ENCODE assay signal across 8 mouse cellular contexts in genomic region chr10:82858032-82858680, GRCm38 (mm10). TPM values are rescaled to one million over a fixed set of nuclear protein-coding genes. Genes with fewer than 3 reads are reported as not detected.
DNase-seq lines count a peak whose midpoint lies in the region; ATAC-seq and TF ChIP-seq lines count a peak whose summit lies in the region.

No protein-coding gene starts in this region.

- H3K9ac ChIP-seq in embryonic facial prominence, embryonic 15.5 days: no peak overlapping the region; the same call in 1 of the 2 replicates
- H3K9ac ChIP-seq in intestine, postnatal 0 days (ENCODE audit: low read depth, low read length): peak overlapping the region; percentile 61; the same call in 1 of the 2 replicates
- peak overlapping the region; percentile 96 for H3K9ac ChIP-seq in midbrain, embryonic 11.5 days (ENCODE audit: low read length)

- no peaks in the 10 kb centered on the region for H3K9me3 ChIP-seq in embryonic facial prominence, embryonic 15.5 days (replicated peaks)
- H3K9me3 ChIP-seq in intestine, postnatal 0 days (ENCODE audit: control insufficient read depth): no peaks in the 10 kb centered on the region
- no peaks in the 10 kb centered on the region for H3K9me3 ChIP-seq in midbrain, embryonic 11.5 days (ENCODE audit: control insufficient read depth, low read length)

- ATAC-seq in embryonic facial prominence, embryonic 15.5 days (ENCODE audit: insufficient number of reproducible peaks, low FRiP score, low TSS enrichment, low read depth): no peak
- no peak for ATAC-seq in intestine, postnatal 0 days
- ATAC-seq in midbrain, embryonic 11.5 days (ENCODE audit: low FRiP score): no peak

- H3K4me3 ChIP-seq in layer of hippocampus, adult 2 months: peak overlapping the region; percentile 90
- H3K4me3 ChIP-seq in embryonic facial prominence, embryonic 15.5 days (replicated peaks): peak overlapping the region; percentile 69
- peak overlapping the region; percentile 68; the same call in 1 of the 2 replicates for H3K4me3 ChIP-seq in intestine, postnatal 0 days (ENCODE audit: low read depth, low read length)
- peak overlapping the region; percentile 73 for H3K4me3 ChIP-seq in midbrain, embryonic 11.5 days (ENCODE audit: low read depth, low read length)

- no peak for TF ChIP-seq CTCF in layer of hippocampus, adult 2 months (conservative IDR thresholded peaks at IDR 0.05)
- TF ChIP-seq CTCF in intestine, postnatal 0 days (IDR thresholded peaks at IDR 0.05; ENCODE audit: low read depth): no peak

- no peaks in the 10 kb centered on the region for H3K27me3 ChIP-seq in embryonic facial prominence, embryonic 15.5 days
- H3K27me3 ChIP-seq in intestine, postnatal 0 days (replicated peaks; ENCODE audit: control insufficient read depth, insufficient read depth, low read length): no peaks in the 10 kb centered on the region
- H3K27me3 ChIP-seq in midbrain, embryonic 11.5 days (ENCODE audit: control insufficient read depth, insufficient read depth, low read length): no peaks in the 10 kb centered on the region

- no peak for DNase-seq in layer of hippocampus, adult 2 months (ENCODE audit: low spot score in 2 of 2)
- DNase-seq in layer of hippocampus, postnatal 14 days (ENCODE audit: low spot score in 2 of 2): no peak
- no peak for DNase-seq in midbrain, embryonic 11.5 days (ENCODE audit: low spot score, missing footprints)
- no peak for DNase-seq in c-Kit-positive CD71-positive TER-119-positive erythroid progenitor cells, embryonic 14.5 days (ENCODE audit: low spot score)
- no peak for DNase-seq in gastrocnemius, postnatal 14 days
- no peak for DNase-seq in gastrocnemius, adult 8-10 months (ENCODE audit: low spot score in 2 of 2)

- H3K4me1 ChIP-seq in embryonic facial prominence, embryonic 15.5 days: peaks cover 21% of the 10 kb centered on the region
- 0 out of 2 replicates have a peak, but pooled peaks cover 5% of the 10 kb centered on the region for H3K4me1 ChIP-seq in intestine, postnatal 0 days (replicated peaks; ENCODE audit: control insufficient read depth, insufficient read depth, low read length)
- peaks cover 19% of the 10 kb centered on the region for H3K4me1 ChIP-seq in midbrain, embryonic 11.5 days (ENCODE audit: control insufficient read depth, insufficient read depth, low read length)

- intact Hi-C loops in gastrocnemius, postnatal 14 days (cut with DNase I; ENCODE audit: low total_unique reads): no loop called here

- peak overlapping the region; percentile 90 for H3K27ac ChIP-seq in layer of hippocampus, adult 2 months
- peak overlapping the region; percentile 91 for H3K27ac ChIP-seq in embryonic facial prominence, embryonic 15.5 days (replicated peaks)
- peak overlapping the region; percentile 98 for H3K27ac ChIP-seq in intestine, postnatal 0 days (ENCODE audit: low read depth, low read length)
- no peak overlapping the region for H3K27ac ChIP-seq in midbrain, embryonic 11.5 days (ENCODE audit: low read depth, low read length)

- no peaks in the 10 kb centered on the region for H3K36me3 ChIP-seq in embryonic facial prominence, embryonic 15.5 days
- H3K36me3 ChIP-seq in intestine, postnatal 0 days (ENCODE audit: control insufficient read depth, insufficient read depth): no peaks in the 10 kb centered on the region
- H3K36me3 ChIP-seq in midbrain, embryonic 11.5 days (ENCODE audit: control insufficient read depth, insufficient read depth, low read length): no peaks in the 10 kb centered on the region; the same call in 1 of the 2 replicates

- WGBS in embryonic facial prominence, embryonic 15.5 days: 45% methylated on average over 10 of the region's 10 CpGs
- 46% methylated on average over 10 of the region's 10 CpGs for WGBS in intestine, postnatal 0 days
- WGBS in midbrain, embryonic 11.5 days: 57% methylated on average over 10 of the region's 10 CpGs

- peak overlapping the region; percentile 72 for H3K4me2 ChIP-seq in embryonic facial prominence, embryonic 15.5 days (replicated peaks)
- H3K4me2 ChIP-seq in intestine, postnatal 0 days (replicated peaks; ENCODE audit: low read depth): peak overlapping the region; percentile 78
- peak overlapping the region; percentile 75 for H3K4me2 ChIP-seq in midbrain, embryonic 11.5 days

RNA-seq across cellular contexts. Expression of gene Eid3, which starts 8.3 kb away (rescaled TPM):
- 1 to 10 TPM; 2.7 TPM for total RNA-seq in layer of hippocampus, adult 2 months (2021)
- 1 to 10 TPM; 1.8 to 2.8 TPM for total RNA-seq in layer of hippocampus, postnatal 14 days (2021)
- polyA plus RNA-seq in embryonic facial prominence, embryonic 15.5 days (2015; fragmentation: Nextera tagmentation; extraction: Ambion mirVana): 0.55 and 0.65 TPM in 2 replicates
- 0.17 and 0.38 TPM in 2 replicates for polyA plus RNA-seq in intestine, postnatal 0 days (2015; fragmentation: Nextera tagmentation; extraction: Ambion mirVana)
- 0.53 and 0.57 TPM in 2 replicates for polyA plus RNA-seq in midbrain, embryonic 11.5 days (2014; fragmentation: Nextera tagmentation; extraction: Ambion mirVana)
- under 1 TPM; 0.41 to 0.86 TPM for total RNA-seq in gastrocnemius, postnatal 14 days (2021)
- total RNA-seq in gastrocnemius, adult 8-10 months (2022): 1 to 10 TPM in 2 of 4 experiments, under 1 TPM in 2; 0.63 to 1.1 (median 1.0) TPM

RNA-seq across cellular contexts. Expression of gene Txnrd1, which starts 24.4 kb away (rescaled TPM):
- total RNA-seq in layer of hippocampus, adult 2 months (2021): 10 to 100 TPM; 53.1 to 54.0 TPM
- total RNA-seq in layer of hippocampus, postnatal 14 days (2021): 10 to 100 TPM; 57.7 to 62.8 TPM
- 74.3 and 78.9 TPM in 2 replicates for polyA plus RNA-seq in embryonic facial prominence, embryonic 15.5 days (2015; fragmentation: Nextera tagmentation; extraction: Ambion mirVana)
- 65.7 and 67.7 TPM in 2 replicates for polyA plus RNA-seq in intestine, postnatal 0 days (2015; fragmentation: Nextera tagmentation; extraction: Ambion mirVana)
- polyA plus RNA-seq in midbrain, embryonic 11.5 days (2014; fragmentation: Nextera tagmentation; extraction: Ambion mirVana): 189 and 195 TPM in 2 replicates
- total RNA-seq in gastrocnemius, postnatal 14 days (2021): 10 to 100 TPM; 27.5 to 30.4 TPM
- total RNA-seq in gastrocnemius, adult 8-10 months (2022): 10 to 100 TPM; 56.7 to 79.1 (median 63.5) TPM
